Comparison of ENCODE assay signal across 9 mouse cellular contexts in genomic region chr7:101666581-101666980, GRCm38 (mm10). TPM values are rescaled to one million over a fixed set of nuclear protein-coding genes. Genes with fewer than 3 reads are reported as not detected.
DNase-seq lines count a peak whose midpoint lies in the region; TF ChIP-seq lines count a peak whose summit lies in the region.
"Had no signal": no experiment of that assay in that cellular context is flagged by ENCODE, and none has a peak within 500 bp of the region (broad histone marks: within the 10 kb centered on the region; RNA-seq: fewer than 3 reads in every experiment).

No protein-coding gene starts in this region.

- peak; percentile 73 for TF ChIP-seq CTCF in liver, adult 2 months (IDR thresholded peaks at IDR 0.05; ENCODE audit: low read depth, low read length)

- H3K79me2 ChIP-seq in liver, adult 2 months (ENCODE audit: control insufficient read depth, insufficient read depth, low read length) = 0 out of 2 replicates have a peak, but pooled peaks cover 2% of the 10 kb centered on the region

- H3K27me3 ChIP-seq in liver, adult 2 months (ENCODE audit: control insufficient read depth, insufficient read depth, low read length) = no peaks in the 10 kb centered on the region
- H3K27me3 ChIP-seq: megakaryocyte, embryonic 14.5 days had no signal

- H3K27ac ChIP-seq in liver, adult 2 months (replicated peaks; ENCODE audit: insufficient read depth, low read depth, low read length) = no peak overlapping the region

- H3K4me3 ChIP-seq in liver, adult 2 months (ENCODE audit: insufficient read depth, low read depth, low read length) = no peak overlapping the region
- H3K4me3 ChIP-seq: megakaryocyte, embryonic 14.5 days had no signal

- TF ChIP-seq POLR2A in liver, adult 2 months (IDR thresholded peaks at IDR 0.05; ENCODE audit: extremely low read depth, insufficient read depth, low read length) = no peak

- H3K4me1 ChIP-seq in liver, adult 2 months (ENCODE audit: control insufficient read depth, insufficient read depth, low read length) = 0 out of 2 replicates have a peak, but pooled peaks cover 2% of the 10 kb centered on the region

- H3K36me3 ChIP-seq in liver, adult 2 months (ENCODE audit: control insufficient read depth, insufficient read depth, low read length) = no peaks in the 10 kb centered on the region

- 17% methylated on average over 3 of the region's 3 CpGs for WGBS in liver, adult 2 months

- peak; percentile 53 for DNase-seq in urinary bladder, postnatal 14 days (ENCODE audit: low spot score)
- no peak for DNase-seq in urinary bladder, postnatal 10 days (ENCODE audit: low spot score)
- DNase-seq in cerebellum, adult 9-10 months = peak; percentile 67
- peak; percentile 58 for DNase-seq in gastrocnemius, adult 18-20 months (ENCODE audit: low spot score)
- peak; percentile 60 for DNase-seq in kidney, adult 9 months
- DNase-seq in liver, adult 2 months (ENCODE audit: extremely low read depth, low read depth, low spot score) = peak; percentile 40
- DNase-seq in right cerebral cortex, adult 18-20 months = peak; percentile 67
- DNase-seq in spleen, postnatal 4 days (ENCODE audit: low spot score in 2 of 2) = no peak

- no peak overlapping the region; the same call in 1 of the 2 replicates for H3K9ac ChIP-seq in liver, adult 2 months (ENCODE audit: low read depth, low read length)

RNA-seq across cellular contexts. Expression of gene Clpb, which starts 3.1 kb away (rescaled TPM):
- total RNA-seq in gastrocnemius, adult 18-20 months (2021) = 10 to 100 TPM; 65.6 to 68.6 TPM
- 36.4 and 45.2 TPM in 2 replicates for total RNA-seq in liver, adult 2 months (2014; rRNA removed)
- 43.2 and 56.2 TPM in 2 replicates for polyA plus RNA-seq in liver, adult 2 months (2012; rRNA removed)

Comparison
In these comparisons a context has a peak if more than half of its experiments do, and no peak if none do; other contexts are left out.
1. DNase-seq: peak in urinary bladder, postnatal 14 days (single experiment), cerebellum, adult 9-10 months (single experiment), gastrocnemius, adult 18-20 months (single experiment), kidney, adult 9 months (single experiment), liver, adult 2 months (single experiment) and right cerebral cortex, adult 18-20 months (single experiment); none in urinary bladder, postnatal 10 days (single experiment) and spleen, postnatal 4 days (0 of 2).